Mouse (Mus musculus) heart, embryonic 10.5 days (tissue): ENCODE measurements around the gene Clybl. TPM values are rescaled to one million over a fixed set of nuclear protein-coding genes. Genes with fewer than 3 reads are reported as not detected.

Source experiments
- DNase-seq: peaks from one replicate; pipeline ENCODE4 v3.0.0-alpha.2; 2017; ENCODE audit warnings: low spot score
- H3K27ac ChIP-seq: fragments of 300-500 bp; sonication (generic); 2 replicates; pipeline ENCODE4 v1.5.1; 2016; ENCODE audit warnings: mild to moderate bottlenecking
- H3K27me3 ChIP-seq: fragments of 300-500 bp; sonication (generic); 2 replicates; pipeline ENCODE4 v1.6.1; 2016; ENCODE audit warnings: mild to moderate bottlenecking; ENCODE audit not compliant: poor library complexity, insufficient read depth, severe bottlenecking
- H3K36me3 ChIP-seq: fragments of 300-500 bp; sonication (generic); 2 replicates; pipeline ENCODE4 v1.6.1; 2016; ENCODE audit warnings: mild to moderate bottlenecking, moderate library complexity
- H3K4me1 ChIP-seq: fragments of 300-500 bp; sonication (generic); 2 replicates; pipeline ENCODE4 v1.6.1; 2016; ENCODE audit warnings: mild to moderate bottlenecking
- H3K4me3 ChIP-seq: fragments of 300-500 bp; sonication (generic); 2 replicates; pipeline ENCODE4 v1.5.1; 2016; ENCODE audit warnings: mild to moderate bottlenecking, moderate library complexity
- H3K9me3 ChIP-seq: fragments of 300-500 bp; sonication (generic); 2 replicates; pipeline ENCODE4 v1.6.1; 2016; ENCODE audit warnings: mild to moderate bottlenecking, moderate library complexity
- WGBS: fragments of 180-500 bp; shearing (Covaris S2); methylation state at CpG from one replicate; pipeline ENCODE4 v1.1.7; 2016; 5-methylcytosine and 5-hydroxymethylcytosine counted together
- polyA plus RNA-seq: library from polyadenylated mRNA; unstranded; fragments of >200 nt; fragmentation: Nextera tagmentation; extraction: Ambion mirVana; gene quantifications from 2 replicates; pipeline ENCODE4 v1.2.1, GENCODE M21; 2016

Clybl gene
- polyA plus RNA-seq, 1 experiment from 2014 or later = 43.5 TPM

- 84% methylated on average over 14 of the region's 14 CpGs for WGBS
- no peaks in the 10 kb centered on the region for H3K27me3 ChIP-seq
- H3K4me3 ChIP-seq = no peak overlapping the region
- H3K4me1 ChIP-seq = 0 out of 2 replicates have a peak, but pooled peaks cover 11% of the 10 kb centered on the region
- H3K9me3 ChIP-seq = no peaks in the 10 kb centered on the region
- no peak overlapping the region for H3K27ac ChIP-seq
- DNase-seq = no peak
- H3K36me3 ChIP-seq = no peaks in the 10 kb centered on the region
Measured at GRCm38 (mm10) chr14:122176263-122176798, 5.2 kb upstream of the Clybl start.

GRCm38 (mm10) chr14:122179262-122179661, 2.2 kb upstream of the Clybl start:
- H3K27ac ChIP-seq = no peak overlapping the region
- DNase-seq = no peak
- peaks cover 24% of the 10 kb centered on the region for H3K4me1 ChIP-seq
- no peak overlapping the region for H3K4me3 ChIP-seq
- no peaks in the 10 kb centered on the region for H3K27me3 ChIP-seq
- 35% methylated on average over 16 of the region's 16 CpGs for WGBS
- H3K9me3 ChIP-seq = no peaks in the 10 kb centered on the region
- H3K36me3 ChIP-seq = no peaks in the 10 kb centered on the region

- under 1% methylated on average over 12 of the region's 12 CpGs for WGBS
- H3K4me3 ChIP-seq = peak overlapping the region; percentile 77
- H3K4me1 ChIP-seq = peaks cover 24% of the 10 kb centered on the region
- H3K36me3 ChIP-seq = no peaks in the 10 kb centered on the region
- no peaks in the 10 kb centered on the region for H3K27me3 ChIP-seq
- no peaks in the 10 kb centered on the region for H3K9me3 ChIP-seq
- DNase-seq = no peak
- H3K27ac ChIP-seq = peak overlapping the region; percentile 93
Measured at GRCm38 (mm10) chr14:122181815-122182157, 282 bp downstream of the Clybl start.

GRCm38 (mm10) chr14:122182220-122182619, 716 bp downstream of the Clybl start:
- Histone ChIP-seq H3K27ac (peak overlapping the region; percentile 93; the same call in 1 of the 2 replicates), H3K36me3 (no peaks in the 10 kb centered on the region), H3K9me3 (no peaks in the 10 kb centered on the region), H3K27me3 (no peaks in the 10 kb centered on the region), H3K4me1 (peaks cover 24% of the 10 kb centered on the region), H3K4me3 (peak overlapping the region; percentile 77; the same call in 1 of the 2 replicates)
- no peak for DNase-seq
- WGBS = 76% methylated on average over 6 of the region's 6 CpGs

- H3K9me3 ChIP-seq = no peaks in the 10 kb centered on the region
- no peak for DNase-seq
- H3K27me3 ChIP-seq = no peaks in the 10 kb centered on the region
- no peaks in the 10 kb centered on the region for H3K36me3 ChIP-seq
- no peak overlapping the region for H3K4me3 ChIP-seq
- no peak overlapping the region for H3K27ac ChIP-seq
- H3K4me1 ChIP-seq = peaks cover 23% of the 10 kb centered on the region
- 55% methylated on average over 11 of the region's 11 CpGs for WGBS
Measured at GRCm38 (mm10) chr14:122183974-122184373, 2.5 kb downstream of the Clybl start.

- H3K9me3 ChIP-seq = no peaks in the 10 kb centered on the region
- no peak for DNase-seq
- H3K36me3 ChIP-seq = no peaks in the 10 kb centered on the region
- H3K27me3 ChIP-seq = no peaks in the 10 kb centered on the region
- no peak overlapping the region for H3K4me3 ChIP-seq
- 87% methylated on average over 5 of the region's 5 CpGs for WGBS
- no peak overlapping the region for H3K27ac ChIP-seq
- no peaks in the 10 kb centered on the region for H3K4me1 ChIP-seq
Measured at GRCm38 (mm10) chr14:122188250-122188649, 6.7 kb downstream of the Clybl start.

GRCm38 (mm10) chr14:122189901-122190300, 8.4 kb downstream of the Clybl start:
- no peaks in the 10 kb centered on the region for H3K27me3 ChIP-seq
- WGBS = 77% methylated on average over 5 of the region's 5 CpGs
- no peak for DNase-seq
- H3K4me1 ChIP-seq = no peaks in the 10 kb centered on the region
- no peaks in the 10 kb centered on the region for H3K9me3 ChIP-seq
- H3K27ac ChIP-seq = no peak overlapping the region
- H3K36me3 ChIP-seq = no peaks in the 10 kb centered on the region
- no peak overlapping the region for H3K4me3 ChIP-seq

GRCm38 (mm10) chr14:122190527-122190926, 9.0 kb downstream of the Clybl start:
- WGBS = 12% methylated on average over 2 of the region's 2 CpGs
- no peaks in the 10 kb centered on the region for H3K36me3 ChIP-seq
- H3K4me3 ChIP-seq = no peak overlapping the region
- no peaks in the 10 kb centered on the region for H3K9me3 ChIP-seq
- no peaks in the 10 kb centered on the region for H3K4me1 ChIP-seq
- H3K27me3 ChIP-seq = no peaks in the 10 kb centered on the region
- H3K27ac ChIP-seq = no peak overlapping the region
- no peak for DNase-seq

- H3K36me3 ChIP-seq = no peaks in the 10 kb centered on the region
- H3K27ac ChIP-seq = no peak overlapping the region
- no peak overlapping the region for H3K4me3 ChIP-seq
- 17% methylated on average over 7 of the region's 7 CpGs for whole genome bisulfite sequencing
- H3K4me1 ChIP-seq = no peaks in the 10 kb centered on the region
- no peak for DNase-seq
- H3K9me3 ChIP-seq = no peaks in the 10 kb centered on the region
- H3K27me3 ChIP-seq = no peaks in the 10 kb centered on the region
Measured at GRCm38 (mm10) chr14:122190941-122191510, 9.5 kb downstream of the Clybl start.

- H3K27me3 ChIP-seq = no peaks in the 10 kb centered on the region
- no peak overlapping the region for H3K27ac ChIP-seq
- WGBS = 93% methylated on average over 8 of the region's 8 CpGs
- no peak overlapping the region for H3K4me3 ChIP-seq
- no peak for DNase-seq
- no peaks in the 10 kb centered on the region for H3K9me3 ChIP-seq
- H3K4me1 ChIP-seq = no peaks in the 10 kb centered on the region
- H3K36me3 ChIP-seq = no peaks in the 10 kb centered on the region
Measured at GRCm38 (mm10) chr14:122194630-122195029, 13.1 kb downstream of the Clybl start.

GRCm38 (mm10) chr14:122196851-122197250, 15.3 kb downstream of the Clybl start:
- WGBS = 77% methylated on average over 6 of the region's 6 CpGs

GRCm38 (mm10) chr14:122200247-122200885, 18.9 kb downstream of the Clybl start:
- Histone ChIP-seq H3K4me1 (no peaks in the 10 kb centered on the region), H3K27ac (no peak overlapping the region), H3K36me3 (no peaks in the 10 kb centered on the region), H3K27me3 (no peaks in the 10 kb centered on the region), H3K4me3 (no peak overlapping the region), H3K9me3 (no peaks in the 10 kb centered on the region)
- DNase-seq = no peak
- 75% methylated on average over 14 of the region's 14 CpGs for WGBS

More at GRCm38 (mm10) chr14:122196851-122197250, 15.3 kb downstream of the Clybl start:
- H3K36me3 ChIP-seq = no peaks in the 10 kb centered on the region
- H3K27me3 ChIP-seq = no peaks in the 10 kb centered on the region
- no peaks in the 10 kb centered on the region for H3K4me1 ChIP-seq
- no peak for DNase-seq
- H3K27ac ChIP-seq = no peak overlapping the region
- no peaks in the 10 kb centered on the region for H3K9me3 ChIP-seq
- H3K4me3 ChIP-seq = no peak overlapping the region

GRCm38 (mm10) chr14:122209177-122209576, 27.7 kb downstream of the Clybl start:
- 77% methylated on average over 5 of the region's 5 CpGs for WGBS
- no peaks in the 10 kb centered on the region for H3K36me3 ChIP-seq
- no peaks in the 10 kb centered on the region for H3K27me3 ChIP-seq
- DNase-seq = no peak
- no peak overlapping the region for H3K27ac ChIP-seq
- H3K4me1 ChIP-seq = no peaks in the 10 kb centered on the region
- H3K9me3 ChIP-seq = no peaks in the 10 kb centered on the region
- no peak overlapping the region for H3K4me3 ChIP-seq
